In the genomic region with DNA sequence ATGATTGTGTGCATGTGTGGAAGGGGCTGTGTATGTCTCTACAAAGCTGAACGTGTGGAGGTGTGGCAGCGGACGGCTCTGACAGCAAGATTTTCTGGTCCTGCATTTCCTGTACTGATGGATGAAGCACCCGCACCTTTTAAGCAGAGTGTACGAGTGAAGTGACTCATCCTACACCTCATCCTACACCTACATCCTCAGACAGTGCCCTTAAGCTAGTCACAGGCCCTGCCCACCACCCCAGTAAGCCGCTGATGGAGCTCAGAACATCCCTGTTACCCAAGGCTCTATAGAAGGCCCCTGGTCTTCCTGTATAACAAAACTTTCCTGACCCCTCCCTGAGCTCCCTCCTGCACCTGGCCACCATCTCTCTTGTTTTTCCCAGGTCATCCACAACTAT, we compare ENCODE assay signal across 20 mouse cellular contexts. TPM values are rescaled to one million over a fixed set of nuclear protein-coding genes. Genes with fewer than 3 reads are reported as not detected.
DNase-seq lines count a peak whose midpoint lies in the region; ATAC-seq and TF ChIP-seq lines count a peak whose summit lies in the region.
"Had no signal": no experiment of that assay in that cellular context is flagged by ENCODE, and none has a peak within 500 bp of the region (broad histone marks: within the 10 kb centered on the region; RNA-seq: fewer than 3 reads in every experiment).

No protein-coding gene starts in this region.

- no peak for TF ChIP-seq CTCF in lung, postnatal 0 days (IDR thresholded peaks at IDR 0.05)

- no peaks in the 10 kb centered on the region for H3K27me3 ChIP-seq in forebrain, embryonic 10.5 days (ENCODE audit: poor library complexity, severe bottlenecking)
- no peaks in the 10 kb centered on the region for H3K27me3 ChIP-seq in forebrain, embryonic 11.5 days (ENCODE audit: control insufficient read depth, insufficient read depth, low read length)
- H3K27me3 ChIP-seq in neural tube, embryonic 12.5 days (replicated peaks) = no peaks in the 10 kb centered on the region
- no peaks in the 10 kb centered on the region for H3K27me3 ChIP-seq in hindbrain, embryonic 14.5 days (ENCODE audit: control insufficient read depth, insufficient read depth, low read length)
- no peaks in the 10 kb centered on the region for H3K27me3 ChIP-seq in lung, postnatal 0 days (replicated peaks; ENCODE audit: insufficient read depth, low read length)
- H3K27me3 ChIP-seq in kidney, embryonic 16.5 days (ENCODE audit: insufficient read depth, low read length) = no peaks in the 10 kb centered on the region
- H3K27me3 ChIP-seq: CH12.LX had no signal

- H3K4me1 ChIP-seq in forebrain, embryonic 10.5 days = peaks cover 14% of the 10 kb centered on the region
- H3K4me1 ChIP-seq in forebrain, embryonic 11.5 days (replicated peaks; ENCODE audit: control insufficient read depth, insufficient read depth, low read length) = no peaks in the 10 kb centered on the region
- peaks cover 8% of the 10 kb centered on the region; the same call in 1 of the 2 replicates for H3K4me1 ChIP-seq in neural tube, embryonic 12.5 days
- H3K4me1 ChIP-seq in hindbrain, embryonic 14.5 days (replicated peaks; ENCODE audit: control insufficient read depth, insufficient read depth, low read length) = no peaks in the 10 kb centered on the region
- H3K4me1 ChIP-seq in lung, postnatal 0 days (ENCODE audit: insufficient read depth, low read depth, low read length) = no peaks in the 10 kb centered on the region
- 0 out of 2 replicates have a peak, but pooled peaks cover 5% of the 10 kb centered on the region for H3K4me1 ChIP-seq in kidney, embryonic 16.5 days (ENCODE audit: insufficient read depth, low read length)
- H3K4me1 ChIP-seq: heart, embryonic 15.5 days had no signal

- no peak overlapping the region for H3K9ac ChIP-seq in forebrain, embryonic 11.5 days (ENCODE audit: low read length)
- no peak overlapping the region for H3K9ac ChIP-seq in neural tube, embryonic 12.5 days
- H3K9ac ChIP-seq in hindbrain, embryonic 14.5 days = no peak overlapping the region
- no peak overlapping the region for H3K9ac ChIP-seq in lung, postnatal 0 days (replicated peaks; ENCODE audit: low read depth)
- no peak overlapping the region for H3K9ac ChIP-seq in kidney, embryonic 16.5 days (replicated peaks; ENCODE audit: low read length)
- H3K9ac ChIP-seq: heart, embryonic 15.5 days had no signal

- no peaks in the 10 kb centered on the region for H3K36me3 ChIP-seq in forebrain, embryonic 10.5 days (replicated peaks)
- no peaks in the 10 kb centered on the region for H3K36me3 ChIP-seq in forebrain, embryonic 11.5 days (ENCODE audit: control insufficient read depth, insufficient read depth, low read length)
- 0 out of 2 replicates have a peak, but pooled peaks cover 3% of the 10 kb centered on the region for H3K36me3 ChIP-seq in neural tube, embryonic 12.5 days
- peaks cover 14% of the 10 kb centered on the region; the same call in 1 of the 2 replicates for H3K36me3 ChIP-seq in hindbrain, embryonic 14.5 days (replicated peaks; ENCODE audit: control insufficient read depth, insufficient read depth)
- no peaks in the 10 kb centered on the region for H3K36me3 ChIP-seq in lung, postnatal 0 days (ENCODE audit: insufficient read depth, low read length)
- no peaks in the 10 kb centered on the region for H3K36me3 ChIP-seq in kidney, embryonic 16.5 days (ENCODE audit: insufficient read depth, low read length)
- H3K36me3 ChIP-seq: heart, embryonic 15.5 days had no signal

- no peak overlapping the region for H3K4me2 ChIP-seq in forebrain, embryonic 11.5 days (ENCODE audit: low read depth, low read length, severe bottlenecking)
- H3K4me2 ChIP-seq in neural tube, embryonic 12.5 days (replicated peaks) = peak overlapping the region; percentile 35
- H3K4me2 ChIP-seq in hindbrain, embryonic 14.5 days (replicated peaks) = peak overlapping the region; percentile 25; the same call in 1 of the 2 replicates
- no peak overlapping the region for H3K4me2 ChIP-seq in lung, postnatal 0 days (replicated peaks; ENCODE audit: low read depth, low read length)
- no peak overlapping the region for H3K4me2 ChIP-seq in kidney, embryonic 16.5 days (replicated peaks; ENCODE audit: low read depth, low read length)
- H3K4me2 ChIP-seq: heart, embryonic 15.5 days had no signal

- WGBS in forebrain, embryonic 10.5 days = 65% methylated on average over 6 of the region's 6 CpGs
- 59% methylated on average over 6 of the region's 6 CpGs for WGBS in forebrain, embryonic 11.5 days
- WGBS in neural tube, embryonic 12.5 days = 73% methylated on average over 6 of the region's 6 CpGs
- WGBS in hindbrain, embryonic 14.5 days = 69% methylated on average over 6 of the region's 6 CpGs
- 52% methylated on average over 6 of the region's 6 CpGs for WGBS in lung, postnatal 0 days
- WGBS in kidney, embryonic 16.5 days = 54% methylated on average over 6 of the region's 6 CpGs

- H3K27ac ChIP-seq in forebrain, embryonic 10.5 days = no peak overlapping the region
- H3K27ac ChIP-seq in forebrain, embryonic 11.5 days (ENCODE audit: low read depth, low read length) = no peak overlapping the region
- H3K27ac ChIP-seq in neural tube, embryonic 12.5 days = no peak overlapping the region
- no peak overlapping the region for H3K27ac ChIP-seq in hindbrain, embryonic 14.5 days
- no peak overlapping the region for H3K27ac ChIP-seq in lung, postnatal 0 days (ENCODE audit: low read length)
- no peak overlapping the region for H3K27ac ChIP-seq in kidney, embryonic 16.5 days (ENCODE audit: low read length)
- H3K27ac ChIP-seq: heart, embryonic 15.5 days had no signal

- peak overlapping the region; percentile 24 for H3K4me3 ChIP-seq in forebrain, embryonic 10.5 days
- H3K4me3 ChIP-seq in forebrain, embryonic 11.5 days (ENCODE audit: low read depth, low read length) = no peak overlapping the region
- H3K4me3 ChIP-seq in neural tube, embryonic 12.5 days = no peak overlapping the region
- H3K4me3 ChIP-seq in hindbrain, embryonic 14.5 days (replicated peaks; ENCODE audit: low read length) = no peak overlapping the region
- no peak overlapping the region for H3K4me3 ChIP-seq in lung, postnatal 0 days (ENCODE audit: low read depth, low read length)
- no peak overlapping the region for H3K4me3 ChIP-seq in kidney, embryonic 16.5 days (ENCODE audit: low read length)
- H3K4me3 ChIP-seq: erythroblast, embryonic 14.5 days; heart, embryonic 15.5 days; megakaryocyte, embryonic 14.5 days; myocyte had no signal

- no peak for TF ChIP-seq EP300 in lung, postnatal 0 days (IDR thresholded peaks at IDR 0.05)

- no peaks in the 10 kb centered on the region for H3K9me3 ChIP-seq in forebrain, embryonic 10.5 days
- H3K9me3 ChIP-seq in forebrain, embryonic 11.5 days (ENCODE audit: control insufficient read depth, low read length) = no peaks in the 10 kb centered on the region
- H3K9me3 ChIP-seq in neural tube, embryonic 12.5 days = no peaks in the 10 kb centered on the region
- no peaks in the 10 kb centered on the region for H3K9me3 ChIP-seq in hindbrain, embryonic 14.5 days (ENCODE audit: control insufficient read depth, low read length)
- no peaks in the 10 kb centered on the region for H3K9me3 ChIP-seq in lung, postnatal 0 days (ENCODE audit: low read length)
- no peaks in the 10 kb centered on the region for H3K9me3 ChIP-seq in kidney, embryonic 16.5 days (ENCODE audit: low read length)
- H3K9me3 ChIP-seq: heart, embryonic 15.5 days had no signal

- ATAC-seq in forebrain, embryonic 11.5 days (replicated peaks; ENCODE audit: low FRiP score) = no peak
- no peak for ATAC-seq in neural tube, embryonic 12.5 days (ENCODE audit: low FRiP score, low read depth)
- peak; percentile 7; the same call in 1 of the 2 replicates for ATAC-seq in hindbrain, embryonic 14.5 days (ENCODE audit: low FRiP score)
- no peak for ATAC-seq in lung, postnatal 0 days
- no peak for ATAC-seq in kidney, embryonic 16.5 days (ENCODE audit: low FRiP score, low TSS enrichment)

- no peak for DNase-seq in forebrain, embryonic 10.5 days (ENCODE audit: extremely low spot score, low spot score)
- no peak for DNase-seq in forebrain, embryonic 11.5 days (ENCODE audit: low spot score)
- DNase-seq in neural tube, embryonic 10.5 days (ENCODE audit: extremely low spot score, low spot score) = no peak
- DNase-seq in hindbrain, embryonic 14.5 days (ENCODE audit: low spot score) = no peak
- DNase-seq in urinary bladder, postnatal 10 days (ENCODE audit: low spot score) = no peak
- no peak for DNase-seq in lung, postnatal 0 days (ENCODE audit: low spot score)
- DNase-seq: adrenal gland, adult 8-10 months; cerebellum, adult 11-12 months; cerebellum, postnatal 36 days; kidney, adult 18-20 months; lung, postnatal 14 days; thymus, postnatal 25 days had no signal

RNA-seq across cellular contexts. Expression of gene Dao, which starts 20.9 kb away (rescaled TPM):
- polyA plus RNA-seq in forebrain, embryonic 10.5 days (2016; fragmentation: Nextera tagmentation; extraction: Ambion mirVana) = not detected in 2 replicates
- polyA plus RNA-seq in forebrain, embryonic 11.5 days (2014; fragmentation: Nextera tagmentation; extraction: Ambion mirVana) = not detected in 2 replicates
- not detected in 2 replicates for polyA plus RNA-seq in neural tube, embryonic 12.5 days (2016; fragmentation: Nextera tagmentation; extraction: Ambion mirVana)
- not detected in 2 replicates for polyA plus RNA-seq in hindbrain, embryonic 14.5 days (2014; fragmentation: Nextera tagmentation; extraction: Ambion mirVana)
- polyA plus RNA-seq in lung, postnatal 0 days (2015; fragmentation: Nextera tagmentation; extraction: Ambion mirVana) = not detected in 2 replicates
- 20.4 and 22.5 TPM in 2 replicates for polyA plus RNA-seq in kidney, embryonic 16.5 days (2015; fragmentation: Nextera tagmentation; extraction: Ambion mirVana)
- polyA plus RNA-seq: brain, embryonic 14.5 days; erythroblast, embryonic 14.5 days; heart, embryonic 15.5 days; myocyte had no signal

RNA-seq across cellular contexts. Expression of gene Ssh1, which starts 30.7 kb away (rescaled TPM):
- 13.9 and 17.5 TPM in 2 replicates for polyA plus RNA-seq in forebrain, embryonic 10.5 days (2016; fragmentation: Nextera tagmentation; extraction: Ambion mirVana)
- polyA plus RNA-seq in forebrain, embryonic 11.5 days (2014; fragmentation: Nextera tagmentation; extraction: Ambion mirVana) = 25.7 and 28.7 TPM in 2 replicates
- 19.3 and 21.0 TPM in 2 replicates for polyA plus RNA-seq in neural tube, embryonic 12.5 days (2016; fragmentation: Nextera tagmentation; extraction: Ambion mirVana)
- 17.8 and 19.4 TPM in 2 replicates for polyA plus RNA-seq in hindbrain, embryonic 14.5 days (2014; fragmentation: Nextera tagmentation; extraction: Ambion mirVana)
- 13.2 and 14.3 TPM in 2 replicates for polyA plus RNA-seq in lung, postnatal 0 days (2015; fragmentation: Nextera tagmentation; extraction: Ambion mirVana)
- 15.0 and 16.7 TPM in 2 replicates for polyA plus RNA-seq in kidney, embryonic 16.5 days (2015; fragmentation: Nextera tagmentation; extraction: Ambion mirVana)

RNA-seq across cellular contexts. Expression of gene Usp30, which starts 40.9 kb away (rescaled TPM):
- 12.4 and 12.7 TPM in 2 replicates for polyA plus RNA-seq in forebrain, embryonic 10.5 days (2016; fragmentation: Nextera tagmentation; extraction: Ambion mirVana)
- polyA plus RNA-seq in forebrain, embryonic 11.5 days (2014; fragmentation: Nextera tagmentation; extraction: Ambion mirVana) = 13.9 and 14.0 TPM in 2 replicates
- 15.5 and 18.4 TPM in 2 replicates for polyA plus RNA-seq in neural tube, embryonic 12.5 days (2016; fragmentation: Nextera tagmentation; extraction: Ambion mirVana)
- polyA plus RNA-seq in hindbrain, embryonic 14.5 days (2014; fragmentation: Nextera tagmentation; extraction: Ambion mirVana) = 15.3 and 16.6 TPM in 2 replicates
- 8.3 and 8.7 TPM in 2 replicates for polyA plus RNA-seq in lung, postnatal 0 days (2015; fragmentation: Nextera tagmentation; extraction: Ambion mirVana)
- 12.0 and 14.0 TPM in 2 replicates for polyA plus RNA-seq in kidney, embryonic 16.5 days (2015; fragmentation: Nextera tagmentation; extraction: Ambion mirVana)

Comparison
In these comparisons a context has a peak if more than half of its experiments do, and no peak if none do; other contexts are left out.
1. H3K4me2 ChIP-seq: peak in neural tube, embryonic 12.5 days (single experiment) and hindbrain, embryonic 14.5 days (single experiment); none in forebrain, embryonic 11.5 days (single experiment), lung, postnatal 0 days (single experiment) and kidney, embryonic 16.5 days (single experiment).
2. RNA of gene Dao, which starts 20.9 kb away (polyA plus RNA-seq): 20.4 to 22.5 TPM in kidney, embryonic 16.5 days; not detected in forebrain, embryonic 10.5 days, not detected in forebrain, embryonic 11.5 days, not detected in neural tube, embryonic 12.5 days, not detected in hindbrain, embryonic 14.5 days and not detected in lung, postnatal 0 days; every median in the first group is over 10 times any median in the second.